Mouse (Mus musculus): ENCODE measurements around the gene Susd5. TPM values are rescaled to one million over a fixed set of nuclear protein-coding genes. Genes with fewer than 3 reads are reported as not detected.

Gene Susd5
- total RNA-seq (2017): not detected in 3 replicates

DNA sequence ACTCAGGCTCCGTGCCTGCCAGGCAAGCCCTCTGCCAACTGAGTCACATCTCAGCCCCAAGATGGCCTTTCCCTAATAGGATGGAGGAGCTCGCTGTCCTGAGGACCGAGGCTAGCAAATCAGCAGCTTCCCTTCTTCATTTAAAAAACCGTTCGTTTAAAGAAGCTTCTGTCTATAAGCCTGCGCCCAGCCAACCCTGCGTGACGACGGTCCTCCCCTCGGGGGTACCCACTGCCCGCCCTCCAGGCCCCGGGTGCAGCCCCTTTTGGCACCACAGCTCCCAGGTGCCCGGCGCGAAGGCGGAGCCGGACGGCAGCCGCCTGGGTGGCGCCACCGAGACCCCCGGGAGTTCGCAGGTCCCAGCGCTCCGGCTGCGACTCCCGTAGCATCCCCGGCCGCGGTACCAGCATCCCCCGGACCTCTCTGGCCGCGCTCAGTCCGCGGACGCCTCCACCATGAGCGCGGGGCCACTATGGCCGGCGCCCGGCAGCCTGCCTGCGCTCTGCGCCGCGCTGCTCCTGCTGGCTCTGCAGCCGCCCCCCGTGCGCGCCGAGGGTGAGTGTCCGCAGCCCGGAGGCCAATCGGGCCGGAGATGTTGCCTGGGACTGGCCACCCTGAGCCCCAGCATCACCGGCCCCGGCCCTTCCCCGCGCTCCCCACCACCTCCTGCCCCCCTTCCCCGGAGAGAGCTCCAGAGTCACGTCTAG, at the start of gene Susd5:
Susd5 (plus strand) TSS at position 51 of the 707 bp plus-strand sequence.
- no peak for ATAC-seq (replicated peaks; ENCODE audit: insufficient number of reproducible peaks, low FRiP score, low TSS enrichment, poor library complexity, severe bottlenecking)

DNA sequence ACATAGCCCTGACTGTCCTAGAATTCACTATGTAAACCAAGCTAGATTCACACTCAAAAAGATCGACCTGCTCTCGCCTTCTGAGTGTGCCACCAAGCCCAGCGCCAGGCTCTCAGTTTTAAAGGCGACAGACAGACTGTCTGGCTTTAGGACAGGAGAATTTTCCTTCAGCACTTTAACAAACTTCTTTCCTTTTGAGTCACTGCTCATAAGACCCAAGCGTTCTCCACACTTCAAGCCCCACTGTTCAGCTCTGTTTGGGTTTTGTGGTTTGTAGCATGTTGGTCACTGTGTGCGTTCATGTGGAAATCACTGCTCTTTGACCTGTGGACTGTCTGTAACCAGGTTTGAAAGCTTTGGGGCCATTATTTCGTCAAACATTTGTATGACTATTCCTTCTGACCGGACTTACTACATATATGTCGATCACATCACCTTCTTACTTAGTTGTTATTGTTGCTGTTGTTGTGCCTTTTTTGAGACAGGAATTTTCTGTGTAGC, 49.0 kb upstream of the Susd5 start:
- ATAC-seq (replicated peaks; ENCODE audit: insufficient number of reproducible peaks, low FRiP score, low TSS enrichment, poor library complexity, severe bottlenecking): no peak

DNA sequence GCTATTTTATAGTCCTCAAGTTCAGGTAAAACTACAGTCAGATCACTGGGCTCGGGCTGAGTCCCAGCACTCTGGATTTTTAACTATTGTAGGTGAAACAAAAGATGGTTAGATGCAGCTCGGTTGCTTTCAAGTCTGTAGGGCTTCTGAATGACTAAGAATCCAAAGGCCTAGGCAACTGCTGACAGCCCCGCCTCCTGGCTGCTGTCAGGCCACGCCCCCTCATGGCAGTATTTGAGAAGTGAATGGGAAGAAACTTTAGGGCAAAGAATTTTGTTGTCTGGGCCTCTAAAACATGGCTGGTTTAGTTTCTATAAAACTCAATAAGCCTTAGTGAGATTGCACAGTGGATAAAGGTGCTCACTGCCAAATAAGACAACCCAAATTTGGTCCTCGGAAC, 47.4 kb upstream of the Susd5 start:
- ATAC-seq (replicated peaks; ENCODE audit: insufficient number of reproducible peaks, low FRiP score, low TSS enrichment, poor library complexity, severe bottlenecking): no peak

DNA sequence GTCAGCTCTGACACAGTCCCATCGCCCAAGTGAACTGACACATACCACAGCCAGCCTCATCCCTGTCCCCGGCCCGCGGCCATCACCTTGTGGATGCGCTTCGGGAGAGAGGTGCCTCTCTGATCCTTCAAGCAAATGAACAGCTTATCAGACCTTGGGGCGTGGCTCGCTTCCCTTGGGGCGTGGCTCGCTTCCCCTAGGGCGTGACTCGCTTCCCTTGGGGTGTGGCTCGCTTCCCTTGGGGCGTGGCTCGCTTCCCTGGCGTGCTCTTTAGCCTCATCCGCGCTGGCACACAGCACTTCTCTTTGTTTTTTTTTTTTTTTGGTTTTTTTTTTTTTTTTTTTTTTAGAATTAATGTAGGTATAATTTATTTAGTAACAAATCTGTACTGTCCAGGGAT, 45.7 kb upstream of the Susd5 start:
- no peak for ATAC-seq (replicated peaks; ENCODE audit: insufficient number of reproducible peaks, low FRiP score, low TSS enrichment, poor library complexity, severe bottlenecking)

DNA sequence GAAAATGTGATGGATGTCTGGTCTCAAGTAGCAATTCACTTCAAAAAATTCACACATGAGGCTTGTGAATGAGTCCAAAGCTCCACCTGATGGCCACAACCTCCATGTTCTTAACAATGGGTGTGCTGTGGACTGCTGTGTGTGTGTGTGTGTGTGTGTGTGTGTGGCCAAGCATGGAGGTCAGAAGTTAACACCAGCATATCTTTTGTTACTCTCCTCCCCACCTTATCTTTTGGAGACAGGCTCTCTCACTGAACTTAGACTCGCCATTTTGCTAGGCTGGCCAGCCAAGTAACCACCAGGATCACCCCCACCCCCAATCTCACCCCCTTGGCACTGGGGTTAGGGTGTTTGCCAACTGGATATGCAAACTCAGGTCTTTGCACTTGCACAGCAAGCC, 42.9 kb upstream of the Susd5 start:
- no peak for ATAC-seq (replicated peaks; ENCODE audit: insufficient number of reproducible peaks, low FRiP score, low TSS enrichment, poor library complexity, severe bottlenecking)

DNA sequence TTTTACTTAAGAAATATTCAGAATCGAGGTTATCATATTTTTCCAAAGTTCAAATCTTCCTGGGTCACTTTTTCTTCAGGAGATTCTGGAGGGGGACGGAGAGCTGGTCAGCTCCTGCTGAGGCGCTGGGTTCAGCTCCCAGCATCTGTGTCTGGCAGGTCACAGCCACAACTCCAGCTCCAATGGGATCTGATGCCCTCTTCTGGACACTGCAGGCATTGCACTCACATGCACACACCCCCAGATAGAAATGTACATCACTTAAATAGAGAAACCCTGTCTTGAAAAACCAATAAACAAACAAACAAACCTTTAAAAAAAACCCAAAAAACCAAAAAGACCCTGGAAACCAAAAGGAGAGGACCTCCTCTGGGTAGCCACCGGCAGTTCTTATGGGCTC, 41.2 kb upstream of the Susd5 start:
- no peak for ATAC-seq (replicated peaks; ENCODE audit: insufficient number of reproducible peaks, low FRiP score, low TSS enrichment, poor library complexity, severe bottlenecking)

DNA sequence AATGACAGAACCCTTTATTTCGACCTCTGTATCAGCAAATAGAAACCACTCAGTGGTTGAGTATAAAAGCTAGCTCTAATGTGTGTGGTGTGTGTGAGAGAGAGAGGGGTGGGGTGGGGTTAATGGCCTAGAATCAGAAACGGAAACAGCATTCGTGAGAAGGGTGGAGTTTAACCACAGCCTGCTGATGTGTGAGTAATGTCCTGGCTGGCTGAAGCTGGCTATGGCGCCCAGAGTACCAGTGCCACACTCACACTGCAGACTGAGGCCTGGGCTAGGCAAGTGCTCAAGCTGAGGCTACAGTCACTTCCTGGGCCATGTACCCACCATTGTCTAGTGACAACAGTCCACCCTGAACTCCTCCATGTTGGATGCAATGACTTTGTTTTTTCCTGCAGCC, 40.5 kb upstream of the Susd5 start:
- ATAC-seq (replicated peaks; ENCODE audit: insufficient number of reproducible peaks, low FRiP score, low TSS enrichment, poor library complexity, severe bottlenecking): peak; percentile 91

DNA sequence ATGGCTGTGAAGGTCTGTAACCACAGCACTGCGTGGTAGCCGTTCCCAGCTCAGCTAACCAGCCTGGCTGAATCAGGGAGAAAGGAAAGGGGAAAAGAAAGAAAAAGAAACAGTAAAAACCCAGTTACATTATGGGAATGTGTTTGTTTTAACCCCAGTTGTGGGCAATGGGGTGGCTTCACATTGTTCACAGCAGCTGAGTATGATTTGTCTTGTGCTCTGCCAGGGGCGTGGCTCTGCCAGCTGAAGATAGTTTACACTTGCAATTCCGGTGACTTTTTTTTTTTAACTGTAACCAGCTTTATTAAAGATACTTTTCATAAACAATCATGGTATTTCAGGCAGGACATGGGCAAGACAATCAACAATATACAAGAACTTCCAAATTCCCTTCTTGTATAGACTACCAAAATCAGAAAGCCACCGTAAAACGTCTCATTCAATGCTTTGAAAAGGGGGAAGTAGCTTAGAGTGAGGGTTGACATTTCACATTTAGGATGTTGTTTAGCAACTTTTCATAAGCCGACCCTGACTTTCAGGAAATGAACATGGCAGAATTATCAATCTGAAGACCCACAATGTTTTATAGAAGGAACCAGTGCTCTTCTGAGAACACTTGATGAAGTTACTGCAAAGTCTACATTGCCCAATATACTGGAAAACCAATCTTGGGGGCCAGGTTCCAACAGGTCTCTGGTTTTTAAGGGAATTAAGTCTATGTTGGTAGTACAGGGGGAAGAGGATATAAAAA, 37.8 kb upstream of the Susd5 start:
- ATAC-seq (replicated peaks; ENCODE audit: insufficient number of reproducible peaks, low FRiP score, low TSS enrichment, poor library complexity, severe bottlenecking): no peak

DNA sequence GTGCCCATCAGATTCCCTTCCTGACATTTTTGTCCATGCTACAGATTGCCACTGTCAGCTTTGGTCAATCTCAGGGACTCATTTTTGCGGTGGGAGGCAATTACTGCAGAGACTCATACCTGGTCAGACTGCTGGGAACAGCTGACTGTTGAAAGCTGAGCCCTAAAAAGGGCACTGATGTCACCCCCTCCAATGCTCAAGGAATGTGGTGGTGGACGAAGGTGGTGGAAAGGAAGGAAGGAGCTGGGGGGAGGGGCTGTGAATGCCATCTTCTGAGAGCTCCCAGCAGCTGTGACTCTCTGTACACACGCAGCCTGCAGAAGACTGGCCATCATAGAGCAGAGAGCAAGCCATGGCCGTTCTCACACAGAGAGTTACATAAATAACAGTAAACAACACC, 34.8 kb upstream of the Susd5 start:
- ATAC-seq (replicated peaks; ENCODE audit: insufficient number of reproducible peaks, low FRiP score, low TSS enrichment, poor library complexity, severe bottlenecking): no peak

DNA sequence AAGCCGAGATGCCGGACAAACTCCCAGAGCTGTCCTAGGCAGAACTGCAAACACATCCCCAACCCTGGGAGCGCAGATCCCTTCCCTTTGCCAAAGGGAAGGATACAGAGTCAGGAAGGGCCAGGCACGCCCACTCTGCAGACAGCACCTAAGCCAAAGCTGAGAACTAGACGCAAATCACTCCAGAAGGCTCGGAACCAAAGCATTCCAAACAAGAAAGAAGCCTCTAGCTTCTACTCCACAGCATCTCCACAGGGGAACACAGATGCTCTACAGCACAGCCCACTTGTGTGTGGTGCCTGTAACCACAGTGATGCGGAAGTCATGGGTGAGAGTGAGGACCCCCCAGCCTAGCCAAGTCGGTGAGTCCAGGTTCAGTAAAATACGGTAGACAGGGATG, 31.8 kb upstream of the Susd5 start:
- ATAC-seq (replicated peaks; ENCODE audit: insufficient number of reproducible peaks, low FRiP score, low TSS enrichment, poor library complexity, severe bottlenecking): no peak

DNA sequence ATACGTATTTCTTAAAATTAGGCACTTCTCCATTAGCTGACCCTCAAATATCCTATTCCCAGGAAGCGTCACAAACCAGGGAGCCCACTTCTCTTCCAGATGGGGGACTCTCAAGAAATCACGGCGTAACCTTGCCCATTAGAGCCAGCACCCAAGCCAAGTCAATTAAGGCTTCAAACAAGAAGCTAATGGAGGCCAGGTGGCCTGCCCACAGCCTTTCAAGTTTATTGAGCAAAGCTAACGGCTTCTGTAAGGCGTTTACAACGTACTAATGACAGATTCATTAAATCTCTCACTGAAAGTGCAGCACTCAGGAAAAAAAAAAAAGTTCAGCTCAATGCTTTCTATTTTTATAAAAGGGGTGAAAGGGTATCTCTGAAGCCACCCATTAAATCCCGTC, 31.1 kb upstream of the Susd5 start:
- no peak for ATAC-seq (replicated peaks; ENCODE audit: insufficient number of reproducible peaks, low FRiP score, low TSS enrichment, poor library complexity, severe bottlenecking)

DNA sequence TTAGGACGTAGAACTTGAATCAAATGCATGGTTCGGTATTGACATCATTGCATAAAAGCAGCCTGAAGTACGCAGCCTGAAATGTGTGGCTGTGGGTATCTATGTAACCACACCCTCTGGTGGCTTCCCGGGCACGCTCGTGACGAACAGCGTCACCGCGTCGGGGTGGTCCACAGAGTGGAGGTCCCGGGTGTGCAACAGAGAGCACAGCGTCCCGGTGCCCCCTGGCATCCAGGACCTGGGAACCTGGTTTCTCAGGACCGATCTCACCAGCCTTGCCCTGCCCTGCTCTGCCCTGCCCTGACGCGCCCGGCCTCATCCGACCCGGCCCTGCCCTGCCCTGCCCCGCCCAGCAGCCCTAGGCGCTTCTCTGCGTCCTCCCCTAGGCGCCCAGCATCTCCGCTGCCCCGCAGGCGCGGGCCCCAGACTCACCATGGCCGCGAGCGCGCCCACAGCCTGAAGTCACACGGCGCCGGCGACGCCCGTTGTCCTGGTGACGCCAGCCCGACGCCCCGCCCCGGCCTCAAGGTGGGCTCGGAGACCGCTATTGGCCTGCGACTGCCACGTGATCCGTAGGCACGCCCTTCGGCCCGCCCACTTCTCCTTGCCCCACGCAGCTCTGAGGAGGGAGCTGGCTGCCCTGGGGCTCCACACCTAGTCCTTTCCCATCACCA, 30.5 kb upstream of the Susd5 start:
- ATAC-seq (replicated peaks; ENCODE audit: insufficient number of reproducible peaks, low FRiP score, low TSS enrichment, poor library complexity, severe bottlenecking): peak; percentile 56

DNA sequence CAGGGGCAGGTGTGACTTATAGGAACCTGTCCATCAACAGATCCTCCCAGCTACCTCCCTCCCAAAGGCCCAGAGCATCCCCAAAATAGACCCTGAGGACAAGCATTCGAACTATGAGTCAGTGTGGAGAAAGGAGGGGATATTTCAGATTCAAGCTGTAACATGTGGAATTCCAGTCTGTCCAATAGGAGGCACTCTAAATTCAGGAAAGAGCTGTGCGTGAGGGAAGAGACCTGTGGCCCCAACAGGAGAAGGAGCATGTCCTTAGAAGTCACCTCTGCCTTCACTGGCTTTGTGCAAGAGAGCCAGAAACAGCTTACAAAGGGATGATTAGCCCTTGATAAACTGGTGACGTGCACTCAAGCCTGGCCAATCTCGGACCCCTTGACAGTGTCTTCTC, 16.0 kb upstream of the Susd5 start:
- ATAC-seq (replicated peaks; ENCODE audit: insufficient number of reproducible peaks, low FRiP score, low TSS enrichment, poor library complexity, severe bottlenecking): no peak

DNA sequence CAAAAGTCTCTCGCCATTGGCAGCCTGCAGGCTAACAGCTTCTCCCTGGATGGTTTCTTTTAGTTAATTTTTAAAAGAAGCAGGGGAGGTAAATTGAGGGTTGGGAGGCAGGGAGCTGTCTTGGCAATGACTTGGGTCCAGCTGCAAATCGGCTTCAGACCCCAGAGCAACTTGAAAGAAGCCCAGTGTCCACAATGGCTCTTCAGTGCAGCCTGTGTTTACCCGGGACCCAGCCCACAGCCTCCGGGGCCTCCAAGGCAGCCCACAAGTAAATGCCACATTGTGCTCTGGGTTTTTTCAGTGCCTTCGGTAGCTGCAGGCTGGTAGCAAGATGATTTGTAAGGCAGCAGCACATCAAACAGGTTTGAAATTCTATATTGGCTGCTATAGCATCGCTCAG, 14.4 kb upstream of the Susd5 start:
- ATAC-seq (replicated peaks; ENCODE audit: insufficient number of reproducible peaks, low FRiP score, low TSS enrichment, poor library complexity, severe bottlenecking): no peak

DNA sequence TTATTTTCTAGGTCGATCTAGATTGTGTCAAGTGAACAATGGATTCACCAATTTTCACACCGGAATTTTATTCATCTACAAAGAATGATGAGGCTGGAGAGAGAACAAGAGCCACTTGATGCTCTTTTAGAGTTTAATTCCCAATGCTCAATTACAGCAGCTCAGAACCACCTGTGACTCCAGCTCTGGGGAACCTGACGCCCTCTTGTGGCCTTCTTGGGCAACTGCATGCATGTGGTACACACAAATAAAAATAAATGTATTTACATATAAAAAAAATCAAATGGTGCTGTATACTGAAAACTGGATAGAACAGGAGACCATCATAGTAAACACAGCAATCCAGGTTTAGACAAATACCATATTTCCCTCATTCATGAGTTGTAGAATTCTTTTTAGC, 12.5 kb upstream of the Susd5 start:
- no peak for ATAC-seq (replicated peaks; ENCODE audit: insufficient number of reproducible peaks, low FRiP score, low TSS enrichment, poor library complexity, severe bottlenecking)

DNA sequence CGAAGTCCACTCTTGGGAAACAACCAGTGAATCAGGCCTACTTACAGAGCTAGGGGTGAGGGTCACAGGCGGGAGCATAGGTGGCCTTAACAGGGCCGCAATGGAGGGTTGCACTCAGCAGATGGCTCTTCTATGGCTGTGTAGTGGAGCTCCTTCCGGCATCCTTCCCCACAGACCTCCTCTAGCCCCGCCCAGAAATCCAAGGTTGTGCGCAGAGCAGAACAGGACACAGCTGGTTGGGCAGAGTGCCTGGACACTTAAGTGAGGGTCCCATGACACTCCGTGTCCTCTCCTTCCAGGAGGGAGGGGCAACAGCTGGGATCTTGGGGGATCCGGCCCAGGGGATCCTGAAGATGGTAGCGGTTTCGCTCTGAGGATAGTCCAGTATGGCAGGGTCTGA, 10.9 kb upstream of the Susd5 start, which contains the start of gene Fbxl2:
Fbxl2 (minus strand) TSS at position 164 of the 400 bp plus-strand sequence.
- no peak for ATAC-seq (replicated peaks; ENCODE audit: insufficient number of reproducible peaks, low FRiP score, low TSS enrichment, poor library complexity, severe bottlenecking)

DNA sequence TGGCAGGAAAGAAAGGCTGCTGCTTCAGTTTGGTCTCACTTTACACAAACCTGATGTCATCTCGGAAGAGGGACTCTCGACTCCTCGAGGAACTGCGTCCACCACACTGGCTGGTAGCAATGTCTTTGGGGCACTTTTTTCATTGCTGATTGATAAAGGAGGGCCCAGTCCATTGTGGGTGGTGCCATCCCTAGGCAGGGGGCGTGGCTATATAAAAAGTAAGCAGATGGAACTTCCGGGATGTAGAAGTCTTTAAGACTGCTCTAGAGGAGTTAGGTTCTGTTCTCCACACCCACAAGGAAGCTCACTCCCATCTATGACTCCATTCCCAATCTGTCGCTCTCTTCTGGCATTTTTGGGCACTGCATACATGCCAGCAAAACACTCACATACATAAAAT, 10.3 kb upstream of the Susd5 start:
- no peak for ATAC-seq (replicated peaks; ENCODE audit: insufficient number of reproducible peaks, low FRiP score, low TSS enrichment, poor library complexity, severe bottlenecking)

DNA sequence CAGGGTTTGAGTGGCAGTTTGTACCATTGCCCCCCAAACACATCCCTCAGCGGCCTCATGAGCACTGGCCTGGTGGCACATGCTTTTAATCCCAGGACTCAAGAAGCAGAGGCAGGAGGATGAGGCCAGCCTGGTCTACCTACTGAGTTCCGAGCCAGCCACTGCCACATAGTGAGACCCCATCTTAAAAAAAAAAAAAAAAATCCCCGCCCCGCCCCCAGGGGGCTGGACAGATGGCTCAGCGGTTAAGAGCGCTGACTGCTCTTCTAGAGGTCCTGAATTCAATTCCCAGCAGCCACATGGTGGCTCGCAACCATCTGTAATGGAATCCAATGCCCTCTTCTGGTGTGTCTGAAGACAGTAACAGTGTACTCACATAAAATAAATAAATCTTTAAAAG, 6.8 kb upstream of the Susd5 start:
- ATAC-seq (replicated peaks; ENCODE audit: insufficient number of reproducible peaks, low FRiP score, low TSS enrichment, poor library complexity, severe bottlenecking): no peak

DNA sequence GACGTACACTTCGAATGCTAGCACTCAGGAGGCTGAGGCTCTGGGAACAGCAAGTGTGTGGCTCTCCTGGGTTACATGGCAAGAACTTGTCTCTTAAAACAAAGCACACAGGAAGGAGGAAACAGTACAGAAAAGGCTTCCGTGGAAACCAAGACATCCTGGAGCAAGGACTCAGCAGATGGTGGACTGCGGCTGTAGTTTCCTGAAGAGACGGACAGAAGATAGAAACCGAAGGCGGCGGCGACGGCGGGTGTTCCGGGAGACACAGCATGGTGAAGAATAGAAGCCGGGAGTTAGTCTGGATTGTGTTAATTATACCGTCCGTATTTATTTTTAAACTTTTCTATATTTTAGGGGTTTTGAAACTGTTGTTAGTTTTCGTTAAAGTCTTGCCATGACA, 6.2 kb upstream of the Susd5 start:
- no peak for ATAC-seq (replicated peaks; ENCODE audit: insufficient number of reproducible peaks, low FRiP score, low TSS enrichment, poor library complexity, severe bottlenecking)

DNA sequence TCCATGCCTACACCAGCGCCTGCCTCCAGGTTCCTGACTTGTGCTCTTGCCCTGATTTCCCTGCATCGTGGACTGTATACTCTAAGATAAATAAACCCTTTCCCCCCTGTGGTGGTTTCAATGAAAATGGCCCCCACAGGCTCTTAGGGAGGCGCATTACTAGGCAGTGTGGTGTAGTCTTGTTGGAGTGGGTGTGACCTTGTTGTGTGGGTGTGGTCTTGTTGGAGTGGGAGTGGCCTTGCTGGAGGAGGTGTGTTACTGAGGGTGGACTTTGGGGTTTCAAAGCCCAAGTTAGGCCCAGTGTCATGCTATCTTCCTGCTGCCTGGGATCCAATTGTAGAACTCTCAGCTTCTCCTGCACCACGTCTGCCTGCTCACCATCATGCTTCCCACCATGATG, 4.9 kb upstream of the Susd5 start:
- ATAC-seq (replicated peaks; ENCODE audit: insufficient number of reproducible peaks, low FRiP score, low TSS enrichment, poor library complexity, severe bottlenecking): no peak

Data from monocyte, adult 5-6 weeks (primary cell).